Mouse (Mus musculus): ENCODE results near the gene Ap1s2.

Ap1s2 gene

DNA sequence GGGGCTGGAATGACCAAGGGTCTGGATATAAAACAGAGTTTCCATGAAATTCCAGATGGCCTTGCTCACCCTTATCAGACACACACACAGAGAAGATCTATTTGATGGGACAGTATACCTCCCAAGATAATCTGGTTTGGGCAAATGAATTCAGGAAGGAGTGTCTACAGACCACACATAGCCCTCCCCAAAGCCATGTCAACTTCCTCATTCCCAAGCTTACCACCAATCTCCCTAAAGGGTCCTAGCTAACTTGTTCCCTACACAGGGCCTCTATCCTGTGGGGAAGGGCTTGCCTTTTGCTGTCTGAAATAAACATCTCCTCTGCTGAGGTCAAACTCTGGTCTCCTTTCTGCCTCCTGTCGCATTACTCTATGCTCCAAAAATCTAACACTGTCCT is 72.3 kb downstream of the Ap1s2 start:
- no peak for DNase-seq (ENCODE audit: low read depth, low spot score)

DNA sequence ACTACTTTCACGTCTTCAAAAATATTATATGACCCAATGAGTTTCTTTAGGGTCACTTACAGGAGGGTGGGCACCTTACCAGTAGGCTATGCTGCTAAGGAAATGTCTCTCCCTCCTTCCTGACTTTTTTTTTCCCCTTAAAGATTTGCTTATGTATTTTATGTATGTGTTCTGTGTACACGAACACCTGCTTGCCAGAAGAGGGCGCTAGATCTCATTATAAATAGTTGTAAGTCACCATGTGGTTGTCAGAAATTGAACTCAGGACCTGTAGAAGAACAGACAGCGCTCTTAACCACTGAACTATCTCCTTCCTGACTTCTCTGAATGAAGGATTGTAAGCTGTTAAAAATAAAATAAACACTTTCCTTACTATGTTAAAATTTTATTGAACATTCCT is 72.7 kb downstream of the Ap1s2 start:
- no peak for DNase-seq (ENCODE audit: low read depth, low spot score)

DNA sequence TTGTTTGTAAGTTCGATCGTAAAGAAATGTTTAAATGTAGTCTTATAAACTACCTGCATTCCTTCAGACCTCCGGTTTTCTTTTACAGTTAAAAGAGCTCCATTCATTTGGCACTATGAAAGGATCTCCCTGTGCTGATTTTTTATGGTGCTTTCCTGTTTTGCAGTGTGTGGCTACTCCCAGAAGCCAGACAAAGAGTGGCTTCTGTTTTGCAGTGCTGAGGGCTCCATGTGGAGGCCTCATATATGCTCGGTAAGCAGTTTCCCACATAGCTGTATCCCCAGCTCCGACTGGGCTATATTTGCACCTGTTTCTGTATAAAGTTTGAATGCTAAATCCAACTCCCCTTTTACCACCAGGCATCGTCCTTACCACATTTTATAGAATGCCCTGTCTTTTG is 73.3 kb downstream of the Ap1s2 start:
- no peak for DNase-seq (ENCODE audit: low read depth, low spot score)
